Mouse (Mus musculus): ENCODE data around the gene Lxn. TPM values are rescaled to one million over a fixed set of nuclear protein-coding genes. Genes with fewer than 3 reads are reported as not detected.
A peak's percentile ranks its signal among the peaks of the same experiment; 100 is the strongest.

Gene Lxn
- polyA plus RNA-seq, 1 experiment from 2014 or later: 237 TPM

- Histone ChIP-seq H3K27me3 (ENCODE audit: control insufficient read depth, insufficient read depth, low read length) (no peaks in the 10 kb centered on the region), H3K27ac (replicated peaks; ENCODE audit: low read depth, low read length) (no peak overlapping the region), H3K36me3 (ENCODE audit: control insufficient read depth, insufficient read depth, low read length) (peaks cover 24% of the 10 kb centered on the region), H3K4me1 (ENCODE audit: control insufficient read depth, insufficient read depth, low read length) (no peaks in the 10 kb centered on the region), H3K9me3 (ENCODE audit: control insufficient read depth, low read length) (no peaks in the 10 kb centered on the region), H3K9ac (replicated peaks; ENCODE audit: low read length) (no peak overlapping the region), H3K4me3 (replicated peaks; ENCODE audit: low read depth, low read length) (no peak overlapping the region), H3K4me2 (ENCODE audit: low read length) (no peak overlapping the region)
- DNase-seq (no peak), ATAC-seq (ENCODE audit: low FRiP score, low TSS enrichment) (no peak)
- 96% methylated on average over 2 of the region's 2 CpGs for WGBS
These were observed 3.6 kb upstream of the Lxn start for GRCm38 (mm10) chr3:67467281-67467680.

GRCm38 (mm10) chr3:67466576-67466975 lies 2.9 kb upstream of the Lxn start:
- H3K9me3 ChIP-seq (ENCODE audit: control insufficient read depth, low read length): no peaks in the 10 kb centered on the region
- DNase-seq (no peak), ATAC-seq (ENCODE audit: low FRiP score, low TSS enrichment) (no peak)
- peaks cover 24% of the 10 kb centered on the region for H3K36me3 ChIP-seq (ENCODE audit: control insufficient read depth, insufficient read depth, low read length)
- WGBS: 92% methylated on average over 5 of the region's 5 CpGs
- no peak overlapping the region for H3K9ac ChIP-seq (replicated peaks; ENCODE audit: low read length)
- H3K27ac ChIP-seq (replicated peaks; ENCODE audit: low read depth, low read length): no peak overlapping the region
- no peak overlapping the region for H3K4me3 ChIP-seq (replicated peaks; ENCODE audit: low read depth, low read length)
- H3K4me1 ChIP-seq (ENCODE audit: control insufficient read depth, insufficient read depth, low read length): no peaks in the 10 kb centered on the region
- no peak overlapping the region for H3K4me2 ChIP-seq (ENCODE audit: low read length)
- H3K27me3 ChIP-seq (ENCODE audit: control insufficient read depth, insufficient read depth, low read length): no peaks in the 10 kb centered on the region

GRCm38 (mm10) chr3:67463001-67463400 lies 725 bp downstream of the Lxn start:
- no peaks in the 10 kb centered on the region for H3K9me3 ChIP-seq (ENCODE audit: control insufficient read depth, low read length)
- ATAC-seq (ENCODE audit: low FRiP score, low TSS enrichment): no peak

GRCm38 (mm10) chr3:67462578-67462977 lies 1.1 kb downstream of the Lxn start:
- ATAC-seq (ENCODE audit: low FRiP score, low TSS enrichment) (no peak), DNase-seq (peak; percentile 54)
- 52% methylated on average over 10 of the region's 10 CpGs for WGBS
- Histone ChIP-seq H3K27ac (replicated peaks; ENCODE audit: low read depth, low read length) (peak overlapping the region; percentile 39; the same call in 1 of the 2 replicates), H3K9ac (replicated peaks; ENCODE audit: low read length) (peak overlapping the region; percentile 76; the same call in 1 of the 2 replicates), H3K9me3 (ENCODE audit: control insufficient read depth, low read length) (no peaks in the 10 kb centered on the region), H3K36me3 (ENCODE audit: control insufficient read depth, insufficient read depth, low read length) (peaks cover 29% of the 10 kb centered on the region), H3K4me3 (replicated peaks; ENCODE audit: low read depth, low read length) (peak overlapping the region; percentile 57), H3K4me2 (ENCODE audit: low read length) (peak overlapping the region; percentile 89), H3K4me1 (ENCODE audit: control insufficient read depth, insufficient read depth, low read length) (no peaks in the 10 kb centered on the region), H3K27me3 (ENCODE audit: control insufficient read depth, insufficient read depth, low read length) (no peaks in the 10 kb centered on the region)

More at GRCm38 (mm10) chr3:67463001-67463400, 725 bp downstream of the Lxn start:
- no peaks in the 10 kb centered on the region for H3K27me3 ChIP-seq (ENCODE audit: control insufficient read depth, insufficient read depth, low read length)
- H3K4me2 ChIP-seq (ENCODE audit: low read length): peak overlapping the region; percentile 89
- peak overlapping the region; percentile 76 for H3K9ac ChIP-seq (replicated peaks; ENCODE audit: low read length)
- no peaks in the 10 kb centered on the region for H3K4me1 ChIP-seq (ENCODE audit: control insufficient read depth, insufficient read depth, low read length)
- WGBS: 4% methylated on average over 12 of the region's 12 CpGs
- peaks cover 30% of the 10 kb centered on the region for H3K36me3 ChIP-seq (ENCODE audit: control insufficient read depth, insufficient read depth, low read length)
- H3K27ac ChIP-seq (replicated peaks; ENCODE audit: low read depth, low read length): peak overlapping the region; percentile 75
- DNase-seq: peak; percentile 47
- peak overlapping the region; percentile 57 for H3K4me3 ChIP-seq (replicated peaks; ENCODE audit: low read depth, low read length)

- Histone ChIP-seq H3K4me3 (replicated peaks; ENCODE audit: low read depth, low read length) (no peak overlapping the region), H3K4me1 (ENCODE audit: control insufficient read depth, insufficient read depth, low read length) (no peaks in the 10 kb centered on the region), H3K4me2 (ENCODE audit: low read length) (peak overlapping the region; percentile 89), H3K27me3 (ENCODE audit: control insufficient read depth, insufficient read depth, low read length) (no peaks in the 10 kb centered on the region), H3K27ac (replicated peaks; ENCODE audit: low read depth, low read length) (peak overlapping the region; percentile 39; the same call in 1 of the 2 replicates), H3K36me3 (ENCODE audit: control insufficient read depth, insufficient read depth, low read length) (peaks cover 33% of the 10 kb centered on the region), H3K9ac (replicated peaks; ENCODE audit: low read length) (no peak overlapping the region), H3K9me3 (ENCODE audit: control insufficient read depth, low read length) (no peaks in the 10 kb centered on the region)
- ATAC-seq (ENCODE audit: low FRiP score, low TSS enrichment): 0 out of 2 replicates have a peak, but pooled peaks have one; percentile 22
- 65% methylated on average over 7 of the region's 7 CpGs for WGBS
- DNase-seq: no peak
These were observed 1.7 kb downstream of the Lxn start for GRCm38 (mm10) chr3:67462015-67462414.

GRCm38 (mm10) chr3:67459881-67460280 lies 3.8 kb downstream of the Lxn start:
- H3K4me2 ChIP-seq (ENCODE audit: low read length): no peak overlapping the region
- no peaks in the 10 kb centered on the region for H3K27me3 ChIP-seq (ENCODE audit: control insufficient read depth, insufficient read depth, low read length)
- no peak overlapping the region for H3K27ac ChIP-seq (replicated peaks; ENCODE audit: low read depth, low read length)
- ATAC-seq (ENCODE audit: low FRiP score, low TSS enrichment): no peak
- no peaks in the 10 kb centered on the region for H3K4me1 ChIP-seq (ENCODE audit: control insufficient read depth, insufficient read depth, low read length)
- DNase-seq: peak; percentile 61
- WGBS: 18% methylated on average over 3 of the region's 3 CpGs
- no peak overlapping the region for H3K4me3 ChIP-seq (replicated peaks; ENCODE audit: low read depth, low read length)
- peaks cover 49% of the 10 kb centered on the region for H3K36me3 ChIP-seq (ENCODE audit: control insufficient read depth, insufficient read depth, low read length)
- H3K9me3 ChIP-seq (ENCODE audit: control insufficient read depth, low read length): no peaks in the 10 kb centered on the region
- no peak overlapping the region for H3K9ac ChIP-seq (replicated peaks; ENCODE audit: low read length)

- H3K4me2 ChIP-seq (ENCODE audit: low read length): no peak overlapping the region
- WGBS: 91% methylated on average over 5 of the region's 5 CpGs
- H3K27me3 ChIP-seq (ENCODE audit: control insufficient read depth, insufficient read depth, low read length): no peaks in the 10 kb centered on the region
- H3K4me1 ChIP-seq (ENCODE audit: control insufficient read depth, insufficient read depth, low read length): no peaks in the 10 kb centered on the region
- H3K9ac ChIP-seq (replicated peaks; ENCODE audit: low read length): no peak overlapping the region
- no peaks in the 10 kb centered on the region for H3K9me3 ChIP-seq (ENCODE audit: control insufficient read depth, low read length)
- no peak overlapping the region for H3K27ac ChIP-seq (replicated peaks; ENCODE audit: low read depth, low read length)
- no peak overlapping the region for H3K4me3 ChIP-seq (replicated peaks; ENCODE audit: low read depth, low read length)
- DNase-seq (no peak), ATAC-seq (ENCODE audit: low FRiP score, low TSS enrichment) (no peak)
- peaks cover 78% of the 10 kb centered on the region for H3K36me3 ChIP-seq (ENCODE audit: control insufficient read depth, insufficient read depth, low read length)
These were observed 13.0 kb downstream of the Lxn start for GRCm38 (mm10) chr3:67450601-67451210.

GRCm38 (mm10) chr3:67449660-67450059 lies 14.1 kb downstream of the Lxn start:
- ATAC-seq (ENCODE audit: low FRiP score, low TSS enrichment): no peak
- peaks cover 77% of the 10 kb centered on the region for H3K36me3 ChIP-seq (ENCODE audit: control insufficient read depth, insufficient read depth, low read length)
- H3K9ac ChIP-seq (replicated peaks; ENCODE audit: low read length): no peak overlapping the region
- 94% methylated on average over 21 of the region's 21 CpGs for WGBS
- no peaks in the 10 kb centered on the region for H3K4me1 ChIP-seq (ENCODE audit: control insufficient read depth, insufficient read depth, low read length)
- no peak overlapping the region for H3K27ac ChIP-seq (replicated peaks; ENCODE audit: low read depth, low read length)
- DNase-seq: no peak
- no peaks in the 10 kb centered on the region for H3K27me3 ChIP-seq (ENCODE audit: control insufficient read depth, insufficient read depth, low read length)
- no peaks in the 10 kb centered on the region for H3K9me3 ChIP-seq (ENCODE audit: control insufficient read depth, low read length)
- H3K4me3 ChIP-seq (replicated peaks; ENCODE audit: low read depth, low read length): no peak overlapping the region
- no peak overlapping the region for H3K4me2 ChIP-seq (ENCODE audit: low read length)

- H3K9ac ChIP-seq (replicated peaks; ENCODE audit: low read length): no peak overlapping the region
- WGBS: 96% methylated on average over 2 of the region's 2 CpGs
- H3K36me3 ChIP-seq (ENCODE audit: control insufficient read depth, insufficient read depth, low read length): peaks cover 77% of the 10 kb centered on the region
- H3K9me3 ChIP-seq (ENCODE audit: control insufficient read depth, low read length): no peaks in the 10 kb centered on the region
- no peaks in the 10 kb centered on the region for H3K4me1 ChIP-seq (ENCODE audit: control insufficient read depth, insufficient read depth, low read length)
- H3K27ac ChIP-seq (replicated peaks; ENCODE audit: low read depth, low read length): no peak overlapping the region
- no peak overlapping the region for H3K4me3 ChIP-seq (replicated peaks; ENCODE audit: low read depth, low read length)
- H3K27me3 ChIP-seq (ENCODE audit: control insufficient read depth, insufficient read depth, low read length): no peaks in the 10 kb centered on the region
- no peak overlapping the region for H3K4me2 ChIP-seq (ENCODE audit: low read length)
- DNase-seq (no peak), ATAC-seq (ENCODE audit: low FRiP score, low TSS enrichment) (no peak)
These were observed 16.6 kb downstream of the Lxn start for GRCm38 (mm10) chr3:67447143-67447542.
